9 mouse cellular contexts compared by ENCODE assay signal in the genomic region with DNA sequence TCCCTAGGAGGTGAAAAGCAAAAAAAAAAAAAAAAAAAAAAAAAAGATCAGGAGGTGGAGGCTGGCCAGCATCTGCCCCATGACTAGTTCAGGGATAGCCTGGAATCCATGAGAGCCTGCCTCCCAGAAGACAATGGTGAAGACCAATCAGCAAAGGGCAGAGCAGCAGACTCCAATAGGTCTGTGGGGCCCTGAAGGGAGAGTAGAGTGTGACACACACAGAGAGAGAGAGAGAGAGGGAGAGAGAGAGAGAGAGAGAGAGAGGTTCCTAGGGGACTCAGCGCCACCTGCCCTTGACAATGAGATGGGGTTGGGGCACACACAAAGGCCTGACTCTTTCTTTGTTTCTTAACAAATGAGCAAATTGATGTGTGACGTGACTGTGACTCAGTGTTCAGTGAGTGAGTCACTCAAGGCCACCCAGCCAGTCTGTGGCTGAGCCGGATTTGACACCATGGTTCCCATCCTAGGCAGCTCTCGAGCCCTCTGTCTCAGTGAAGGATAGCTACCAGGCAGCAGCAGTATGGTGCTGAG. TPM values are rescaled to one million over a fixed set of nuclear protein-coding genes. Genes with fewer than 3 reads are reported as not detected.
DNase-seq lines count a peak whose midpoint lies in the region; ATAC-seq lines count a peak whose summit lies in the region.
"Had no signal": no experiment of that assay in that cellular context is flagged by ENCODE, and none has a peak within 500 bp of the region (broad histone marks: within the 10 kb centered on the region; RNA-seq: fewer than 3 reads in every experiment).

No protein-coding gene starts in this region.

- 12% methylated on average over 4 of the region's 4 CpGs for WGBS in forebrain, embryonic 14.5 days
- WGBS in midbrain, embryonic 15.5 days = 20% methylated on average over 4 of the region's 4 CpGs

- peak; percentile 74 for DNase-seq in ES-CJ7 (ENCODE audit: low read depth, low spot score)
- peak; percentile 91 for DNase-seq in adrenal gland, adult 2 months
- DNase-seq in forebrain, embryonic 14.5 days (ENCODE audit: low spot score) = peak; percentile 61
- no peak for DNase-seq in yolk sac, embryonic 10.5 days (ENCODE audit: low spot score)
- no peak for DNase-seq in cerebellum, adult 9-11 months
- no peak for DNase-seq in gastrocnemius, postnatal 25 days
- no peak for DNase-seq in layer of hippocampus, adult 11-12 months (ENCODE audit: low spot score)

- H3K9ac ChIP-seq in forebrain, embryonic 14.5 days (ENCODE audit: low read length) = no peak overlapping the region
- no peak overlapping the region for H3K9ac ChIP-seq in midbrain, embryonic 15.5 days

- ATAC-seq in forebrain, embryonic 14.5 days = peak; percentile 25
- no peak; the same call in 1 of the 2 replicates for ATAC-seq in midbrain, embryonic 15.5 days (replicated peaks)

- H3K27ac ChIP-seq in forebrain, embryonic 14.5 days (ENCODE audit: low read depth, low read length) = peak overlapping the region; percentile 88
- H3K27ac ChIP-seq in midbrain, embryonic 15.5 days = peak overlapping the region; percentile 57

- no peak overlapping the region for H3K4me2 ChIP-seq in forebrain, embryonic 14.5 days (ENCODE audit: low read length)
- H3K4me2 ChIP-seq in midbrain, embryonic 15.5 days = no peak overlapping the region

- no peak overlapping the region for H3K4me3 ChIP-seq in forebrain, embryonic 14.5 days (ENCODE audit: low read depth, low read length)
- H3K4me3 ChIP-seq in midbrain, embryonic 15.5 days = no peak overlapping the region

- peaks cover 26% of the 10 kb centered on the region for H3K4me1 ChIP-seq in forebrain, embryonic 14.5 days (ENCODE audit: control insufficient read depth, insufficient read depth, low read length)
- H3K4me1 ChIP-seq in midbrain, embryonic 15.5 days = peaks cover 33% of the 10 kb centered on the region

- no peaks in the 10 kb centered on the region for H3K27me3 ChIP-seq in forebrain, embryonic 14.5 days (replicated peaks; ENCODE audit: control insufficient read depth, insufficient read depth, low read length)
- H3K27me3 ChIP-seq in midbrain, embryonic 15.5 days (replicated peaks) = no peaks in the 10 kb centered on the region

- no peaks in the 10 kb centered on the region for H3K9me3 ChIP-seq in forebrain, embryonic 14.5 days (replicated peaks; ENCODE audit: control insufficient read depth, low read length)
- no peaks in the 10 kb centered on the region for H3K9me3 ChIP-seq in midbrain, embryonic 15.5 days

- H3K36me3 ChIP-seq in forebrain, embryonic 14.5 days (ENCODE audit: control insufficient read depth, insufficient read depth, low read length) = no peaks in the 10 kb centered on the region
- no peaks in the 10 kb centered on the region for H3K36me3 ChIP-seq in midbrain, embryonic 15.5 days (replicated peaks)

RNA-seq across cellular contexts. Expression of gene Lrrc74a, which starts 52.9 kb away (rescaled TPM):
- total RNA-seq in adrenal gland, adult 2 months (2021) = not detected
- not detected in 2 replicates for polyA plus RNA-seq in adrenal gland, adult 2 months (2012; rRNA removed)
- polyA plus RNA-seq in forebrain, embryonic 14.5 days (2014; fragmentation: Nextera tagmentation; extraction: Ambion mirVana) = not detected in 2 replicates
- not detected in 2 replicates for polyA plus RNA-seq in midbrain, embryonic 15.5 days (2015; fragmentation: Nextera tagmentation; extraction: Ambion mirVana)
- not detected for total RNA-seq in gastrocnemius, postnatal 25 days (2021)
- total RNA-seq: left cerebral cortex, postnatal 36 days had no signal

Comparison
In these comparisons a context has a peak if more than half of its experiments do, and no peak if none do; other contexts are left out.
1. DNase-seq: peak in ES-CJ7 (single experiment), adrenal gland, adult 2 months (single experiment) and forebrain, embryonic 14.5 days (single experiment); none in yolk sac, embryonic 10.5 days (single experiment), cerebellum, adult 9-11 months (single experiment), gastrocnemius, postnatal 25 days (single experiment) and layer of hippocampus, adult 11-12 months (single experiment).